Mouse (Mus musculus) lung, adult 2 months (tissue): Measurements from ENCODE around the gene Gm28051. TPM values are rescaled to one million over a fixed set of nuclear protein-coding genes. Genes with fewer than 3 reads are reported as not detected.
A peak's percentile ranks its signal among the peaks of the same experiment; 100 is the strongest.

Experiments
- DNase-seq: peaks from one replicate; pipeline ENCODE4 v3.0.0; 2022
- H3K4me1 ChIP-seq: fragments of 200-500 bp; 2 replicates; pipeline ENCODE4 v1.6.1; 2011; ENCODE audit warnings: low read length; ENCODE audit not compliant: control insufficient read depth, insufficient read depth
- H3K4me3 ChIP-seq: fragments of 200-500 bp; replicated peaks from 2 replicates; pipeline ENCODE3; 2011; ENCODE audit warnings: low read depth, mild to moderate bottlenecking, control low read depth, low read length; ENCODE audit errors: extremely low read depth
- CTCF ChIP-seq: fragments of 200-500 bp; IDR thresholded peaks from 2 replicates; pipeline ENCODE4 v1.5.1; 2011; ENCODE audit warnings: mild to moderate bottlenecking, low read length, control low read depth; ENCODE audit not compliant: insufficient read depth
- POLR2A ChIP-seq: fragments of 200-500 bp; IDR thresholded peaks from 2 replicates; pipeline ENCODE4 v1.6.1; 2011; ENCODE audit warnings: low read depth, mild to moderate bottlenecking, control low read depth, low read length, borderline replicate concordance; ENCODE audit errors: extremely low read depth
- WGBS: fragments of 180-500 bp; shearing (Covaris S2); methylation state at CpG from one replicate; pipeline ENCODE4 v1.1.7; 2018; 5-methylcytosine and 5-hydroxymethylcytosine counted together
- polyA plus RNA-seq: library from polyadenylated mRNA; depleted of rRNA; stranded (reverse); fragments of >200 nt; gene quantifications from 2 replicates; pipeline ENCODE4 v1.2.3, GENCODE M21; 2012

The Gm28051 gene
- polyA plus RNA-seq, 1 experiment, result not detected

GRCm38 (mm10) chr12:102709896-102710295, 47.7 kb downstream of the Gm28051 start:
- TF ChIP-seq CTCF (no peak), POLR2A (no peak)
- Histone ChIP-seq H3K4me1 (0 out of 2 replicates have a peak, but pooled peaks cover 2% of the 10 kb centered on the region), H3K4me3 (no peak overlapping the region)
- no peak for DNase-seq
- WGBS, result 83% methylated on average over 5 of the region's 5 CpGs

DNA sequence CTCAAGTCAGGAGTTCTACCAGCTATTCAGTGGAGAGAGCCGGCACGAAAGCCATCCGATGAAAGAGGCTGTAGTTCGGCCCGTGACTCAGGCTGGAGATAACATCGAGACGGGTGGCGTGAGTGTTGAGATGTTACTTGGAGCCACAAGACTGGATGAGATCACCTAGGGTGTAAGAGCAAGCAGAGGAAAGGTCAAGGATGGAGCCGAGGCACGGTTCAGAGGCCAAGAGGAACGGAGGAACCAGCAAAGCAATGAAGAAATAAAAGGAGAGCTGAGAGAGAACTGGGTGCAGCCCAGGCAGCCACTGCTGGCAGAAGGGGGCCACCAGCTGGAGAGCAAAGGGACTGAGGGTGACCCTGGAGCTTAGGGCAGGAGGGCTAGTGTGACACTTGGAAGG, 49.3 kb downstream of the Gm28051 start:
- Histone ChIP-seq H3K4me1 (peaks cover 9% of the 10 kb centered on the region; the same call in 1 of the 2 replicates), H3K4me3 (no peak overlapping the region)
- no peak for DNase-seq
- no peak for TF ChIP-seq POLR2A
- TF ChIP-seq CTCF, result 0 out of 2 replicates have a peak, but pooled peaks have one; percentile 20
- 65% methylated on average over 11 of the region's 11 CpGs for WGBS

DNA sequence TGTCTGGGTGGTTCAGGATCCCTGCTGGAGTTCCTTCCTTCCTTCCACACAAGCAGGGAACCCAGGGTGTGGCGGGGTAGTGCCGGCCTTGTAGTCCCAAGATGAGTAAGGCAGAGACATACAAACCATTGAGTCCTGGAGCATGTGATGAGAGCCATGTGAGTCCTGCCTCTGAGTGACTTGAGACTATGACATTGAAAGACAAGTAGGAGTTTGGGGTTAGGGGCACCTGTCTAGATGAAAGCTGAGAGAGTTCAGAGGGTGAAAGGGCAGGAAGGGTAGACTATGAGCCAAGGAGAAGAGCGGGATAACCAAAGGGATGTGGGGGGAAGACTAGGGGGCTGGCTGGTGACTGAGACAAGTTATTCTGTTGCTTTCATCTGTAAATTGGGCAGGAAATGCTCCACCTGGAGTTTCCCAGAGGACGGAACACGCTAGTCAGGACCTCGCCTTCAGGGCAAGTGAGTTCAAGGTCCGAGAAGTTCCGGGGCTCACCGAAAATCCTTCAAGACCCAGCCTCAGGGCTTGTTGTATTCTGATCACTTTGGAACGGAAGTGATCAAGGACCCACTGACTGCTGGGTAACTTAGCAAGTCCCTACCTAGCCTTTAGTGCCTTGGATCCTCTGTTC, 50.6 kb downstream of the Gm28051 start:
- no peak overlapping the region for H3K4me3 ChIP-seq
- 87% methylated on average over 10 of the region's 10 CpGs for WGBS
- peaks cover 11% of the 10 kb centered on the region; the same call in 1 of the 2 replicates for H3K4me1 ChIP-seq
- TF ChIP-seq CTCF (no peak), POLR2A (no peak)
- DNase-seq, result no peak

GRCm38 (mm10) chr12:102705906-102706640, 51.5 kb downstream of the Gm28051 start:
- H3K4me1 ChIP-seq, result peaks cover 11% of the 10 kb centered on the region; the same call in 1 of the 2 replicates
- no peak for TF ChIP-seq POLR2A
- no peak for TF ChIP-seq CTCF
- DNase-seq, result no peak
- 58% methylated on average over 6 of the region's 6 CpGs for WGBS
- H3K4me3 ChIP-seq, result no peak overlapping the region

DNA sequence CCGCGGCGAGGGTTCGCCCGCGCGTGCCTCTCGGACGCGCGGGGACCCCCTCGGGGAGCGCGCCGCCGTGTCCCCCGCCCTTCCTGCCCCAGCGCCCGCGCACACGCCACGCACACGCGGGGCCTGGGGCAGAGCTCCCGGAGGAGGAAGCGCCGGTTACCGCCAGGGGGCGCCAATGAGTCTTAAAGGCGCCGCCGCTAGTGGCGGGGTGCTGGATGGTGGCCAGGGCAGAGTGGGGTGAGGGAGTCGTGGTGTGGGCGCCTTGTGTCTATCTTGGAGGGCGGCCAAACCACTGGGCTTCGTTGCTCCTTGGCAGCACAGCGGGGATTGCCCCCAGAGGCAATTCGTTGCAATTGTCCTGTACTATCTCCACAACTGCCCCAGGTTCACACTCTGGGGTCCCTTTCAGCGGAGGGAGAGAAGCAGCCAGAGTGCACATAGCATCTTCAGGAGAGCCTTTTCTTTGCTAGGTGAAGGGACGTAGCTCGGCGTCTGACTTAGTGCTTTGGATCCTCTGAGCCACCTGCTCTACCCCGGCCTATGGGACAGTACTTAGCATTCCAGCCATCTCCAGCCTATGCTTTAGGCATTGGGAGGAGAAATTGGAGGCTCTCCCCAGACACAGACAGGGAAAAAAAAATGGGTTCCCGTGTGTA, 52.2 kb downstream of the Gm28051 start:
- peak; percentile 87 for DNase-seq
- 3% methylated on average over 45 of the region's 45 CpGs for WGBS
- H3K4me3 ChIP-seq, result peak overlapping the region; percentile 66
- peak; percentile 31; the same call in 1 of the 2 replicates for TF ChIP-seq CTCF
- no peak for TF ChIP-seq POLR2A
- peaks cover 11% of the 10 kb centered on the region; the same call in 1 of the 2 replicates for H3K4me1 ChIP-seq

DNA sequence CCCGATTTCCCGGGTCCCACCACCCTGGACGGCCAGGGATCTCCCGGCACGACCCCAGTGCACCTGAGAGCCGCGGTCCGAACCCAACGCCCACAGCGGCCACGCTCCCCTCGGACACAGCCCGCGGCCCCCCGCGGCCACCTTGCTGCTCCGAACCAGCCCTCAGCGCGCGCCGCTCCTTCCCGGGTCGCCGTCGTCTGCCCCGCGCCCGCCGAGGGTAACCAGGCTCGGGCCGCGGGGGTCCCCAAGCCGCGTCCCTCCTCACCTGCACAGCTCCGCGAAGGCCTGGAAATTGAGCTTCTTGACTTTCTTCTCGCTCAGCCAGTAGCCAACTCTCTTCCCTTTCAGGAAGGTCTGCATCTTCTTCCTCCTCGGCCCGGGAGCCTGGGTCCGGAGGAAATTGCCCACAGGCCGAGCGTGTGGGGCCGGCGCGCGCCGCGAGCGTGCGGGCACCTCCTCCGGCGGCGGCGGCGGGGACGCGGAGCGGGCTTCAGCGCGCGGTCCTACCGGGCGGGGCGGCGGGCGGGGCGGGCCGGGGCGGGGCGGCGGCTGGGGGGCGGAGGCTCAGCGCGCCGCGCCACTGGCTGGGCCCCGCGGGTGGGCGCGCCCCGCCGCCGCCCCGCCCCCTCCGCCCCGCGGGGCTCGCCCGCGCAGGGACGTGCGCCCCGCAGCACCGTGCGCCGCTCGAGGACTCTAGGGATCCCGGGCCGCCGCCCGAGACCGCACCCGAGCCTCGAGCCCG, 52.9 kb downstream of the Gm28051 start, which contains the start of gene Itpk1:
Itpk1 (minus strand) TSS at position 474 of the 742 bp plus-strand sequence.
- Histone ChIP-seq H3K4me1 (peaks cover 11% of the 10 kb centered on the region; the same call in 1 of the 2 replicates), H3K4me3 (peak within 1 kb of the TSS; percentile 76)
- DNase-seq, result peak; percentile 57
- TF ChIP-seq POLR2A (no peak), CTCF (no peak)
- 1% methylated on average over 103 of the region's 105 CpGs for WGBS

GRCm38 (mm10) chr12:102703921-102704408, 53.6 kb downstream of the Gm28051 start:
- no peak for DNase-seq
- Histone ChIP-seq H3K4me1 (peaks cover 11% of the 10 kb centered on the region; the same call in 1 of the 2 replicates), H3K4me3 (peak overlapping the region; percentile 76)
- TF ChIP-seq POLR2A (no peak), CTCF (no peak)
- 17% methylated on average over 17 of the region's 17 CpGs for WGBS

DNA sequence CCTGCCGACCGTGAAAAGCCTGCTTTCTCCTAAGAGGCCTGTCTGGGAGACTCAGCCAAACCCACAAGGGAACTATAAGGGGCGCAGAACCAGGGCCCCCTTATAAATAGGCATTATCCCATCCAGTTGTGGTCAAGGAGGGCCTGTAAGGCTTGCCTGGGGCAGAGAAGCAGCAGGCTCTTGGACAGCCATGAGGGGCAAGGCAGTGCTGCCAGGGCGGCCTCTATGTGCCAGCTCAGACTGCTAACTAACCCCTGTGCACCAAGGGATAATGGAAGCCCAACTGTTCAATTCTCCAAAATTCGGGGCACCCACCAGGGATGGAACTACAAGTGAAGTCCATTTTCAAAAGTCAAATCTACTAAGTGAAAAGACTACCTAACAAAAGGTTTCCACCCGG, 54.1 kb downstream of the Gm28051 start:
- Histone ChIP-seq H3K4me1 (peaks cover 11% of the 10 kb centered on the region; the same call in 1 of the 2 replicates), H3K4me3 (peak overlapping the region; percentile 4)

More for the DNA sequence above, 54.1 kb downstream of the Gm28051 start:
- no peak for DNase-seq
- WGBS, result 54% methylated on average over 6 of the region's 6 CpGs
- TF ChIP-seq POLR2A (no peak), CTCF (no peak)
